Mouse (Mus musculus): ENCODE data around the gene Omd. TPM values are rescaled to one million over a fixed set of nuclear protein-coding genes. Genes with fewer than 3 reads are reported as not detected.
"Not testable (repeated sequence)": the region's sequence is repeated elsewhere in the genome, so short reads cannot be mapped to it uniquely, and the experiment has no call there.

Gene Omd
- total RNA-seq (2021), result 1 to 10 TPM; 5.6 to 6.3 TPM
- long read RNA-seq, experiment 1, result 0 reads
- long read RNA-seq, experiment 2, partial matches to known transcripts, result 1 of 2 reads
- long read RNA-seq, experiment 2, other reads (novel, unspliced or antisense), result 0 of 2 reads

DNA sequence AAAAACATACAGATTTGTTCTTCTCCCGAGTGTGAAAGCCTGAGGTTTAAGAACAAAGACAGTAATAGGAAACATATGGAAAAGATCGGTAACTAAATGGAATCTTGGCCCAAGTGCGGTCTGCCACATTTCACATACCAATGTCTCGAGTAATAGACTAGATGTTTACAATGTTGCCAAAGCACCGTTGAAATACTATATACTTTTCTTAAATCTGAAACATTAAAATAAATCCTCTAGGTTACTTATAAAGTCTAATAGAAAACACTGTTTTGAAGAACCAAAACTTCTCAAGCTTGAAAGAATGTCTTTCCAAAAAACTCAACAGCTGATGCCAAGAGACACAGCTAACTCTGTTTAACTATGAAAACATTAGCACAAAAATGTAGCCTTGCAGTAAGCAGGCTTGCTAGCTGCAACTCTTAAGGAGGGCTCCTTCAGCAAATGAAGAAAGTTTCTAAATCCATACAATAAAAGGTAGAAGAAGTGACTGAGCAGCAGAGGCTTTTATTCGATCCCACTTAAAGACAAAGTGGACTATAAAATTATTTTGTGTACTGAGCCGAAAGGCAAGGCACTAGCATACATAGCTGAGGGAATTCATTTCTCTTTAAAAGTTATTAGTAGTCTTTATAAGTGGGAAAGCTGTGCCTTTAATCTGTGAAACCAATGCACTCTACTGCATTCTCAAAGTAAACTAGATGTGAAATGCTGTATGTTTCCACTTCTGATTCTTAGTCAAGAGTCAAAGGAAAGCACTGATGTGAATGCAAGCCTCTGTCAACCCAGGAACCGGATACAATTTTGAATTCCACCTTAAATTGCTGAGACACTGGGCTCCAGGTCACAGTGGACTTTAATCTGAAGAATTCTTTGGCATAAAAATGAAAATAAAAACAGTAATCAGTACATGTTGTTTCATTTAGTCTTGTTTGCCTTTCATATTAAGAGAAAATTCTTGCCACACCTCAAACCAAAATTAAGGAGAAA, at the start of gene Omd:
Gene Omd, plus strand, starts transcription at position 922 of the 990 bp plus-strand sequence.
- DNase-seq (ENCODE audit: low spot score in 2 of 2), result no peak

DNA sequence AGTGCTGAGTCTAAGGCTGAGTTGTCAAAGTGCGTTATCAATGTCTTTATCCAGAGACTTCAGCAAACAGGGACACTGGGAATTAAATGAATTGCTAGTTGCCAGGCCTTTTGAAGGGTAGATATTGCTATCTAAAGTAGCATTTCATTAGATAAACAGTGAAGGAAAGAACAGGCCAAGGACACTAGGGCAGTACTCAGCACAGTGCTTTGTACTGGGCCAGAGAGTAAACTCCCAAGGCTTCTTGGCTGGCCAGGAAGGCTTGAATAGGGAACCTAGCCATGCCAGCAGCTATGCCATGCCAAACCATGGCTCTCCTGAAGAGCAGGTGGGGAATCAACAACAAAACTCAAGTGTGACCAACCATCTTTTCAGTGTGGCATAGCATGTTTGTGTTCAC, 45.3 kb upstream of the Omd start:
- no peak for DNase-seq (ENCODE audit: low spot score in 2 of 2)

DNA sequence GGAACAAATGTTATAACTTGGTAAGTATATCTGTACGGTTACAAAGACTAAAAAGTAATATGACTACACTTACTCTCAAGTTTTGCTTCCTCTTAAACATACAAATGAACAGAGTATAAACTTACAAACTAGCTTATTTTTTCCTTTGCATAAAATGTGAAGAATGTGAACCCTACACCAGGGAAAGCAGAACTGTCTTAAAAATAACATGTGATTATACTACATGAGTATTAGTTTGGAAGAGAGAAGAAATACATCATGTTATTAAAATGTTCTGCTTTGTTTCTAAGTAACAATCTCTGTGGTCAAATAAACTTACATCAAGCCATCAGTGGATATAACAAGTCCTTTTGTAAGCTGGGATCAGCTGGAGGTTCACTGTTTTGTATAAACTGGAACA, 43.6 kb upstream of the Omd start:
- no peak for DNase-seq (ENCODE audit: low spot score in 2 of 2)

DNA sequence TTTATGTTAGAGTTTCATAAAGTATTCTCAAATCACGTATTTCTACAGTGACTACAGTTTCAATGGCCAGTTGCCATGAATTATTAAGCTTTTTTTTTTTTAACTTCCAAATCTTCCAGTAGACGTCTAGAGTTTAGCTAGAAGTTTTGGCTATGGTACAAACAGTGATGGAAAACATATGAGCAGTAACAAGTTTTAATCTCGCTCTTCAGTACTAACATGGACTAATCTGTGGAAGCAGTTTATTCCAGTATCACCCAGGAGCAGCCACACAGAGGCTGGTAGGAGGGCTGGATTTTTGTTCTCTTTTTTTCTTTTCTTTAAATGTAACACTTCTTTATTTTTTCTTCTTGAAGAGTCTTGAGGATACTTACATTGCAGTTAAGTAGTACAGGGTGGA, 38.0 kb upstream of the Omd start, which contains the start of gene Aspn:
Gene Aspn, plus strand, starts transcription at position 165 of the 400 bp plus-strand sequence.
- no peak for DNase-seq (ENCODE audit: low spot score in 2 of 2)

DNA sequence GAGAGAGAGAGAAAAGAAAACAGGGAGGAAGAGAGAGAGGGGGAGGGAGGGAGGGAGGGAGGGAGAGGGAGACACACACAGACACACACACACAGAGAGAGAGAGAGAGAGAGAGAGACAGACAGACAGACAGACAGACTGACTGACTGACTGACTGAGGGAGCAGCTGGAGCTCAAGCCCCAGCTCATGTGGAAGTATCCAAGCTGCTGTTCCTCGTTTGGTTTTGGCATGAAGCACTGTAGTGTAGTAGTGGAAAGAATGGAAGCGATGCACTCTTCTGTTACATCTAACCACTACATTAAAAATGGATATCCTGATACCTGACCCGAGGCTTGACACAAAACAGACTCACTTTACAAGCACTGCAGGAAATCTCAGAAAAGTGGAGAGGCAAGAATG, 36.6 kb upstream of the Omd start:
- no peak for DNase-seq (ENCODE audit: low spot score in 2 of 2)

DNA sequence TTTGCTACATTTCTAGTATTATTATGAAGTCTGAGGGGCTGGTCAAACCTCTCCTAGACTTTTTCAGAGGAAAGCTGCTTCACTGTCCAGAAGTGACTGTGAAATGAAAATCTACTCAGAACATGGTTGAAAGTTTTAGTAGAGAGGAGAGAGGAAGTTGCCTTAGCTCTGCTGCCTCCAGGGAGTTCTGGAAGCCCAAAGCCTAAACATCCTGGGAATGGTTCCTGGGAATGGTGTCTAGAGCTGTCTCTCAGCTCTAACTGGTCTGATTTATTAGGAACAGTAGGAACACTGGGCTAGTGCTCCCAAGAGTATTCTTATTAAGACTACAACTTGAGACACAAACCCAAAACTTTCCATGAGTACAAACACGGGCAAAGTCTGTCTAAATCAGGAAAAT, 35.7 kb upstream of the Omd start:
- DNase-seq (ENCODE audit: low spot score in 2 of 2), result no peak

DNA sequence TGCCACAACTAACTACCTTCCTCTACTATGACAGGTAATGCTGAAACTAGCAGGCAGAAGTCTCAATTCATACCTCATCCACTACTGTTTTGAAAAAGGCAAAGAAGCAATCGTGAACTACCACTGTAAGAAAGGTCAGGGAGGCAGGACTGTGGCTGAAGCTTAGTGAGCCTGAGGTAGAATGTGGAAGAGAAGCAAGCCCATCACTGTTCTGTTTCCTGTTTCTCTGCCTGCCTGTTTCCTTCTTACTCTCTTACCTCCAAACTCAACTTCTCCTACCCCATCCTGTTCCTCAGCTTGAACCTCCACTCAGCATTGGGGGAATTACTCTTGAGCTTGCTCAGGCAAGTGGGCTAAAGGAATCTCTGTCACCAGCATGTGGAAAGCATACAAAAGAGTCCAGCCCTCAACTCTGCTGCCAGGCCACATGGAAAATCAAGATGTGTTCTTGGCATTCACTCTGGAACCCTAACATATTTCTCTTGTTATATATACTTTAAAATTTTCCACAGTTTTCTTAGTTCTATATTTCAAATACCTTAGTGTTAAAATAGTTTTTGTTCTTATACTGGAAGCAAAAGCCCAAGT, 34.6 kb upstream of the Omd start:
- no peak for DNase-seq (ENCODE audit: low spot score in 2 of 2)

DNA sequence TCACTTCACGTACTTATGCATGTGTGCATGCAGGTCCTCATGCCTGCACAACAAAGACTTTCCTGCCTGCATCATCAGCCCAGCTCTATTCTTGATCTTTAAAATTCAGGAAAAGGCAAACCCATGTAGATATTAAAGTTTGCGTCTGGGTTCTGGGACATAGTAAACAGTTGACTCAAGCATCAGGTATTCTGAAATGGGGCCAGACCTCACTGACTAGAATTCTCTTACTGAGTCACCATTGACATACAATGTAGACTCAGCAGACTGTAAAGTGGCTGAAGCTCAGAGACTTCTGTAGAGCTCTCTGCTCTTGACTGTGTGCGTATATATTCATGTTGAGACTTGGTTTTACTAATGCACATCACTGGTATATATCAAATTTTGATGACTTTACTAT, 32.6 kb upstream of the Omd start:
- no peak for DNase-seq (ENCODE audit: low spot score in 2 of 2)

DNA sequence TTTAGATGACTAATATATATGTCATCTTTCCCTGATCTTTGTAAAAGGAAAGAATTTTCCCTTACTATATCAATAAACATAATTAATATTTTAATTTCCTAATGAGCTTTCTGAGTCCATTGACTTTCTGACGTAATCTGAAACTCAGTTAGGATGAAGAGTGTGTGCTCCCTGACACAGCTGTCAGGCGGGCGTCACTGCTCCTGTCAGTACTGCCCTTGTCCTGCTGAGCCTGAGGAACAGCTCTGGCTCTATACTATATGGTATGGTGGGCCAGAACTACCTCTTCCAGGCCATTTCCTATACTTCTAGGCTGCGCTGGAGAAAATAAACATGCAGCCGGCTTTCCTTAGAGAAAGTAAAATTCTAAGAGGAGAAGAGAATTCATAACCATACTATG, 27.7 kb upstream of the Omd start:
- DNase-seq (ENCODE audit: low spot score in 2 of 2), result no peak

DNA sequence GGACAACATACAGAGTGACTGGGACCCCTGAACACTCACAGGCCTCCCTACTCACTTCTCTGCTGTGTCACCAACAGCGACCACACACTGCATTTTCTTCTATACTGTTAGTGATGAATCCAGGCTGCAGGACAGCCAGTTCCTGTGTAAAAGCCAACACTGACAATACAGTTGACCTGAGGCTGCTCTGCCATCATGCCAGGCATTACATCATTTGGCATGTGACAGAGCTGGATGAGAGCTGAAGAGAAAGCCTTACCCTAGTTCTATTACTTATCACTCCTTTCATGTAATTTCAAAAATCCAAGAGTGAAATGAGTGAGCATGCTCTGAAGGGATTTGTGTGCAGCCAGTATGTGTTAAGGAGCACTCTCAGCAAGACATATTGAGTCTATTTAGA, 26.1 kb upstream of the Omd start:
- DNase-seq (ENCODE audit: low spot score in 2 of 2), result no peak

DNA sequence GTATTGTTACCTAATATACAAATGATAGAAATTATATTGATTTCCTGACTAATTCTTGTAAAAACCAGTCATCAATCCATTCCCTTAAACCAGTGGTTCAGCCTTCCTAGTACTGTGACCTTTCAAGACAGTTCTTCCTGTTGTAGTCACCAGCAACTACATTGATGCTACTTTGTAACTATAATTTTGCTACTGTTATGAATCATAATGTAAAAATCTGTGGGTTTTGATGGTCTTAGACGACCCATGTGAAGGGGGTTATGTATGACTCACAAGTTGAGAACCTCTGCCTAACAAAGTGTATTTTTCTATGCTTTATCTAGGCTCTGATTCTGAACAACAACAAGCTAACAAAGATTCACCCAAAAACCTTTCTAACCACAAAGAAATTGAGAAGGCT, 25.3 kb upstream of the Omd start:
- DNase-seq (ENCODE audit: low spot score in 2 of 2), result no peak

DNA sequence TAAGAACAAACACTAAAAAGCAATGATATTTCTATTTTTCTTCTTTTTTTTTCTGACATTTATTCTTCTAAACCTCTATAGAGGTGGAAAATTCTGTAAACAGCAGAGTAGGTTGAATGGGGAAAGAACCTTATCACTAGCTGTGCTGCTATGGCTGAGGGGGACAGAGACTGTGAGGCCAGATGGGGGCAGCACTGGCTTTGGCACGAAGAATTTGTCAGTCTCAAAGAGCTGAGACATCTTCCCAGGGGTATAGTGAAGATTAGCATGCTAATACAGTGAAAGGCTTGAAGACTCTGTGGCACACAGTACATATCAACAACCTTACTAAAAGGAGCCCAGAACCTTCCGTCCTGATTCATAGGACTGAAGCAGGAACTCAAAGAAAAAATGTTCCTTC, 23.1 kb upstream of the Omd start:
- DNase-seq (ENCODE audit: low spot score in 2 of 2), result peak in 1 of 2 experiments; percentile 23

DNA sequence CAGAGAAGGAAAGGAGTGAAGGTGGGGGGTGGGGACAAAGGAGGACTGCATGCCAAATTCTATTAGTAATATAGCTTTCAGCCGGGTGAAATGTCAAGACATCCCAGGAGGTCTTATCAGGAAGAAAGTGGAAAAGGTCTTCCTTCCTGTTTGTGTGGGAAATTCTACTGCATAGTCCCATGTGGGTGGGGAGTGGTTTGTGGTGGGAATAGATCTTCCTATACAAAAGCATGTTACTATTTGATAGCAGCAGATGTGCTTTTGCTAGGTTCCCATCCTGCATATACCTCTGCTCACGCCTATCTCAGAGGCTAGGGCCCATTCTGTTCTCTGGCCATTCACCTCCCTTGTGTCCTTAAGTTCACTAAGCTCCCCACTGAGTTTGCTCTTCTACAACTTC, 21.4 kb upstream of the Omd start:
- DNase-seq (ENCODE audit: low spot score in 2 of 2), result no peak

DNA sequence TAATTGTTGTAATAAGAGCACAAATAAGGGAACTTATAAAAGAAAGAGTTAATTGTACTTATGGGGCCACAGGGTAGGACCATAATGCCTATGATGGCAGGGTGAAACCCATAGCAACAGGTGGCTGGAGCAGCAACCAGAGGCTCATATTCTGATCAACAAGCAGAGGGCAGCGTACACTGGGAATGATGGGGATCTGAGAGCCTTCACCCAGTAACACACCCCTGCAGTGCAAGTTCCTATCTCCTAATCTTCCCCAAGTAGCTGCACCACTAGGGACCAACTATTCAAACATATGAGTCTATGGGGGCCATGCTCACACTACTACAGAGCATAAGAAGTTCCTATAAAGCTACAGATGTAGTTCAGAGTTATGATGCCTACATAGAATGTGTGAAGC, 17.9 kb upstream of the Omd start:
- no peak for DNase-seq (ENCODE audit: low spot score in 2 of 2)

DNA sequence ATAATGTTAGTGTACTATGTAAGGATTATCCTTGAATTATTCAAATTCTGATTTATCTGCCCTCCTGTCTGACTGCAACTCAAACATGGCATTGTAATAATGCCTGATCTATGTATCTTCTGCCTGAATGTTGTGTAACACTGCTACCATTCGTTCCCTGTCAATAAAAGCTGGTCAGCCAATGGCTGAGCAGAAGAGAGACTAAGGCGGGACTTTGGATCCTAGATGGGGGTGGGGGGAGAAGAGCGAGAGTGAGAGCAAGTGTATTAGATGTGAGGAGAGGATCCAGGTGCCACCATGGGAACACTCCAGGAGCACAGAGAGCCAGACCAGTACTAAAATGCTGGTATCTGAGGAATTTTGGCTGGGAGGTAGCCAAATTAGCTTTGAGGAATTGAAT, 11.9 kb upstream of the Omd start:
- DNase-seq (ENCODE audit: low spot score in 2 of 2), result no peak

DNA sequence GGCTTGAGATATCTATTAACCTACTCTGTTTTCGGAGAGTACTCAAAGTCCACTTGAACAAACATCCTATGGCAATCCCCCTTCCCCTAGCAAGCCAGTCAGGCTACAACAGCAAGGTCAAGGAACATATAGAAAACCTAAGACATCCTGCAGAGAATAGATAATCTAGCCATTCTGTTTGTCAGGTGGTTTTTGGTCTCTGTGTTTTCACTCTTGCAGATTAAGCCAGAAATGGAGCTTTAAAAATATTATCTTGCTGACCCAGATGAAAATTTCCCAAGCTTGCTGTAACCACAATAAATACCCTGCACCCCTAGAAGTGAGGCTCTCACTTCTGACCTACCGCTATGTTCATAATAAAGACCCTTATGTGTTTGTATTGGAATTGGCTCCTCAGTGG, 10.8 kb upstream of the Omd start:
- DNase-seq (ENCODE audit: low spot score in 2 of 2), result no peak

DNA sequence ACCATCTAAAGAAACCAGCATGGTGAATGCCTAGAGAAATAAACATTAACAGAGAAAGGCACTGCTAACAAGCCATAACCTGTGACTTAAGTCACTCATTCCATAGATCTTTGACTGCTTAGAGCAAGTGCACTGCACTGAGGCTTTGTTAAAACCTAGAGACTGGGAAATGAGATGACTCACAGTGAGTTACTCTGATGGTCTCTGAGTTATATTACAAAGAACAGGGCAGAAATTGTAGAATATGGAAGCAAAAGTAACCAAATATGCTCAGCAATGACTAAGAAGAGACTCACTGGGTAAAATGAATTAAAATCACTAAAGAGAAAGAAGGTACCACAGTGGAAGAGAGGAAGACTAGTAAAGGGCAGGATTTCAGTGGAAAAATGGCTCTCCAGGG, 1.6 kb downstream of the Omd start:
- no peak for DNase-seq (ENCODE audit: low spot score in 2 of 2)

DNA sequence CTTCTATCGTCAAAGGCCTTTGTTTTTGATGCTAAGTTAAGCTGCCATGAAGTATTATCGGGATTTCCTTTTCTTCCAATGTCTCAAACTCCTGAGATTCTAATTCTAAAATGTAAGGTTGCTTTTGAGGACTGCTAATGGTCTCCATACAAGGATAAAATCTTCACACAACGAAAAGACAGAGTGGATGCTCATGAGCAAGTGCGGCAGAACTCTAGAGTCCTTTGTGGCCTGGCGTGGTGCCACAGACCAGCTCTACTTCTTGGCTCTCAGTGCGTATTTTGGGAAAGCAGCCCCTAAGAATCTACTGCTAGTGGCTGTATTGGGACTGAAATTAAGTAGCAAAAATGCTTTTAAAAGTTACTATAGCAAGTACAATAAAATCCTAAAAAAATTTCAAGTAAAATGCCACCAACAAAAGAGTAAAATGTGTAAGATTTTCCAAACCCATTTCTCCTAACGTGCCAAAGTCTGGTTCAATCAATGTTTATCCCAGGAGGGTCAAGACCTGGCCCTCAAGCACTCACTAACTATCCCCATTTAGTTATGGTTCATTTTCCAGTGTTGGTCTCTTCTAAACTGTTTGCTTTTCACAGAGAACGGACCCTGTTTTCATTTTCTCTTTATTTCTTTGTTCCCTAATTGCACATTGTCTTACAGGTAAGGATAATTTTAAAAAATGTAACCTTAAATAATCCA, 2.2 kb downstream of the Omd start:
- DNase-seq (ENCODE audit: low spot score in 2 of 2), result peak in 1 of 2 experiments; percentile 22

DNA sequence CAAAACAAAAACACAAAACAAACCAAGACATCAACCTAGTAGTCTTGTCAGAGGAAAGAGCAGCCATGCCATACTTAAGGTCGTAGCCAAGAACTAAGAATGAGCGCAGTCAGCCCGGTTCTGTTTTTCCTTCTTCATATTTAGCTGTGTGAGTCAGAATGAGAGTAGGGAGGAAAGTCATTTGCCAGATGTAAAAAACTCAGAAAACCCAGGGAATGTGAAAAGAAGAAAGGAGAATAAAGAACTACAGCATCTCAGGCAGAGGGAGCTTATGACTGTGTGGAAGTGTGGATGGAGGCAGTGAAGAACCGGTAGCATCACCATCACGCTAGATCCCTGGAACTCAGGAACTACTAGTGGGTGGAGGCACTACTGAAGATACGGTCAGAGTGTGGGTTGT, 3.8 kb downstream of the Omd start:
- no peak for DNase-seq (ENCODE audit: low spot score in 2 of 2)

DNA sequence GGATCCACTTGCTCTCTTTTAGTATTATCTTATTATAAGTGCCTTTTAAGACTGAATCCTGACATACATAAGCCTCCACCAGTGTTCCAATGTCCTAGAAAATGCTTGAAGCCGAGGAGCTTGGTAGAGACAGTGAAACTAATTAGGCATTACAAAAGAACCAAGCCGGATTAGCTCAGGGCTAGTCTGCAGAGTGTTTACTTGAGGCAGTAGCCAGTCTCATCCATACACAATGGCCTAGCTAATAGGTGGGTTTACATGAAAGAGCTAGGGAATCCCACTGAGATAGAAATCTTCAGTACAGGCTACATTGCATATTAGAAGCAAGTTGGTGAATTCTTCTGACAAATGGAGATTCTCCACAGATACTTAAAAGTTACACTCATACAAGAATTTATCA, 20.3 kb downstream of the Omd start:
- DNase-seq (ENCODE audit: low spot score in 2 of 2), result not testable (repeated sequence)

DNA sequence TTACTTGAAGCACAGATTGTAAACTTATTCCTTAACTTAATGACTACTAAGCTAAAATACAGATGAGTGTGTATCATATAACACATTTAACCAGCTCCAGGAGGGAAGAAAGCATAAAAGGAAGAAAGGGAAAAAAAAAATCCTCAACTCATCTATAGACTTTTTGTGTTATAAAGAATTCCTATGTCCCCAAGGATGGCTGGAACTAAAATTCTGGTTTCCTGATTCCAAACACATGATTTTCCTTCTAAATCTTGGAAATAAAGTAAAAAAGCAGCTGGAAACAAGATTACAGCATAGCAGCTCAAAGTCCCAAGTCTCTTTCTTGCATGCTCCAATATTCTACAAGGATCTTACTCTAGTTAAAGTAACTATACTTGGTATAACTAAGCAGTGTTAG, 21.3 kb downstream of the Omd start:
- DNase-seq (ENCODE audit: low spot score in 2 of 2), result no peak

DNA sequence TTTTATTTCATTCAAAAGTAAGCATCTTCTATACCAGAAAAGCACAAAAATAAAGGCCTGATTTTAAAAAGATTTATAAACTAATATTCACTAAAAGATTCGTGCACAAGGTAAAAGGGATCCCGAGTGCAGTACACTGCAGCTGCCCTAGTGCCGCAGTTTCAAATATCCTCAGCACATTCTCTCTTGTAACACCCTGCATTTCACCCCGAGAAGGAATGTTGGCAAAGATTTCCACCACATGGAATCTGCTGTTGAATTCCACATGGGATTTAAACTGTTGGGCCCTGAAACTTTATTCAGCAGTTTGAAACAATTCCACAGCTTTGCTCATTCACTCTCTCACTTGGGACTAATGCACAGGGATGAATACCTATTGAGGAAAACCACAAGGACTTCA, 25.5 kb downstream of the Omd start, which contains the start of gene Ogn:
Gene Ogn, plus strand, starts transcription at position 333 of the 400 bp plus-strand sequence.
- DNase-seq (ENCODE audit: low spot score in 2 of 2), result no peak
